Mouse (Mus musculus) heart, adult 2 months (tissue): ENCODE results near the gene Hist2h4. TPM values are rescaled to one million over a fixed set of nuclear protein-coding genes. Genes with fewer than 3 reads are reported as not detected.
"Not testable (repeated sequence)": the region's sequence is repeated elsewhere in the genome, so short reads cannot be mapped to it uniquely, and the experiment has no call there.

Source experiments
- DNase-seq, 2 experiments: peaks; one replicate each; pipeline ENCODE4 v3.0.0; 2021
- H3K27ac ChIP-seq: fragments of 200-600 bp; 2 replicates; pipeline ENCODE4 v1.8.1; 2022
- H3K27me3 ChIP-seq: fragments of 200-500 bp; 2 replicates; pipeline ENCODE4 v1.6.1; 2012; ENCODE audit warnings: mild to moderate bottlenecking, low read length, inconsistent platforms, mixed read lengths; ENCODE audit not compliant: control insufficient read depth, insufficient read depth
- H3K36me3 ChIP-seq: fragments of 200-500 bp; 2 replicates; pipeline ENCODE4 v1.6.1; 2012; ENCODE audit warnings: low read length, inconsistent platforms; ENCODE audit not compliant: control insufficient read depth, insufficient read depth
- H3K4me1 ChIP-seq: fragments of 200-500 bp; 2 replicates; pipeline ENCODE4 v1.6.1; 2011; ENCODE audit warnings: low read length; ENCODE audit not compliant: control insufficient read depth, insufficient read depth
- H3K4me3 ChIP-seq: fragments of 200-600 bp; 2 replicates; pipeline ENCODE4 v1.8.1; 2022
- H3K79me2 ChIP-seq: fragments of 200-500 bp; replicated peaks from 2 replicates; pipeline ENCODE4 v1.6.1; 2012; ENCODE audit warnings: mild to moderate bottlenecking, inconsistent platforms, low read length, moderate library complexity, mixed read lengths; ENCODE audit not compliant: control insufficient read depth, insufficient read depth
- H3K9ac ChIP-seq: fragments of 200-500 bp; 2 replicates; pipeline ENCODE4 v1.6.1; 2012; ENCODE audit warnings: low read depth, mild to moderate bottlenecking, control low read depth, inconsistent platforms, low read length, mixed read lengths
- CTCF ChIP-seq: fragments of 200-600 bp; IDR thresholded peaks from 2 replicates; pipeline ENCODE4 v1.8.1; 2022; ENCODE audit warnings: antibody characterized with exemption, mild to moderate bottlenecking, moderate library complexity
- EP300 ChIP-seq: fragments of 200-500 bp; IDR thresholded peaks from 2 replicates; pipeline ENCODE4 v1.6.1; 2011; ENCODE audit warnings: low read depth, low read length, control low read depth; ENCODE audit not compliant: insufficient read depth
- POLR2A ChIP-seq: fragments of 200-500 bp; IDR thresholded peaks from 2 replicates; pipeline ENCODE4 v1.6.1; 2011; ENCODE audit warnings: mild to moderate bottlenecking, low read depth, low read length, control low read depth; ENCODE audit not compliant: insufficient read depth
- WGBS: fragments of 180-500 bp; shearing (Covaris S2); methylation state at CpG from one replicate; pipeline ENCODE4 v1.1.7; 2018; 5-methylcytosine and 5-hydroxymethylcytosine counted together
- intact Hi-C: fragments of 180-260 bp; cut with DNase I; formaldehyde crosslinking; loops from one replicate; pipeline ENCODE4 v1.15.1; 2025
- polyA plus RNA-seq: library from polyadenylated mRNA; depleted of rRNA; stranded (reverse); fragments of >200 nt; gene quantifications from 2 replicates; pipeline ENCODE4 v1.2.3, GENCODE M21; 2012
- total RNA-seq, 2 experiments: library from RNA; stranded (reverse); gene quantifications; 2 replicates each; pipeline ENCODE4 v1.2.3; 2021

Hist2h4 gene
- total and polyA plus RNA-seq, 3 experiments, result 1.4 to 14.0 (median 11.6) TPM

- peak in 1 of 2 experiments; percentile 34 for DNase-seq
- no peaks in the 10 kb centered on the region for H3K79me2 ChIP-seq
- H3K27me3 ChIP-seq, result no peaks in the 10 kb centered on the region
- H3K4me3 ChIP-seq, result peak overlapping the region; percentile 44
- intact Hi-C loops, result no loop called here
- H3K9ac ChIP-seq, result peak overlapping the region; percentile 28; the same call in 1 of the 2 replicates
- 49% methylated on average over 26 of the region's 26 CpGs for WGBS
- no peaks in the 10 kb centered on the region; the same call in 1 of the 2 replicates for H3K4me1 ChIP-seq
- no peak overlapping the region for H3K27ac ChIP-seq
- TF ChIP-seq POLR2A (0 out of 2 replicates have a peak, but pooled peaks have one; percentile 26), CTCF (no peak), EP300 (no peak)
- no peaks in the 10 kb centered on the region for H3K36me3 ChIP-seq
Observed at GRCm38 (mm10) chr3:96300706-96301529, 37.8 kb upstream of the Hist2h4 start.

- Histone ChIP-seq H3K27ac (no peak overlapping the region), H3K36me3 (no peaks in the 10 kb centered on the region), H3K79me2 (no peaks in the 10 kb centered on the region), H3K4me1 (no peaks in the 10 kb centered on the region; the same call in 1 of the 2 replicates), H3K27me3 (no peaks in the 10 kb centered on the region), H3K4me3 (no peak overlapping the region), H3K9ac (no peak overlapping the region)
- no peak for DNase-seq
- TF ChIP-seq CTCF, result no peak
- no peak for TF ChIP-seq POLR2A
- TF ChIP-seq EP300, result no peak
- intact Hi-C loops, result no loop called here
- WGBS, result 98% methylated on average over 2 of the region's 2 CpGs
Observed at GRCm38 (mm10) chr3:96299562-96299961, 36.5 kb upstream of the Hist2h4 start.

- H3K9ac ChIP-seq, result no peak overlapping the region
- DNase-seq, result no peak
- no peak overlapping the region for H3K27ac ChIP-seq
- H3K4me1 ChIP-seq, result no peaks in the 10 kb centered on the region; the same call in 1 of the 2 replicates
- H3K4me3 ChIP-seq, result no peak overlapping the region
- H3K79me2 ChIP-seq, result no peaks in the 10 kb centered on the region
- intact Hi-C loops, result no loop called here
- H3K36me3 ChIP-seq, result no peaks in the 10 kb centered on the region
- H3K27me3 ChIP-seq, result no peaks in the 10 kb centered on the region
- WGBS, result 84% methylated on average over 4 of the region's 4 CpGs
- TF ChIP-seq EP300, result no peak
- no peak for TF ChIP-seq CTCF
- TF ChIP-seq POLR2A, result no peak
Observed at GRCm38 (mm10) chr3:96298360-96298759, 35.2 kb upstream of the Hist2h4 start.

- Histone ChIP-seq H3K4me1 (no peaks in the 10 kb centered on the region), H3K79me2 (no peaks in the 10 kb centered on the region), H3K9ac (no peak within 1 kb of the TSS), H3K36me3 (no peaks in the 10 kb centered on the region), H3K4me3 (no peak within 1 kb of the TSS), H3K27ac (no peak within 1 kb of the TSS), H3K27me3 (no peaks in the 10 kb centered on the region)
- no peak for TF ChIP-seq CTCF
- no peak for TF ChIP-seq EP300
- no peak for TF ChIP-seq POLR2A
- 78% methylated on average over 4 of the region's 4 CpGs for WGBS
- intact Hi-C loops, result no loop called here
- no peak for DNase-seq
Observed at GRCm38 (mm10) chr3:96293787-96294186, 30.7 kb upstream of the Hist2h4 start, which contains the start of gene Fcgr1. Fcgr1 (minus strand) TSS chr3:96293969.

GRCm38 (mm10) chr3:96293368-96293767 lies 30.3 kb upstream of the Hist2h4 start:
- Histone ChIP-seq H3K27me3 (no peaks in the 10 kb centered on the region), H3K36me3 (no peaks in the 10 kb centered on the region), H3K4me3 (no peak overlapping the region), H3K27ac (no peak overlapping the region), H3K79me2 (no peaks in the 10 kb centered on the region), H3K4me1 (no peaks in the 10 kb centered on the region), H3K9ac (no peak overlapping the region)
- WGBS, result 49% methylated on average over 5 of the region's 5 CpGs
- no peak for TF ChIP-seq CTCF
- no peak for TF ChIP-seq EP300
- no peak for TF ChIP-seq POLR2A
- intact Hi-C loops, result no loop called here
- DNase-seq, result no peak

GRCm38 (mm10) chr3:96292641-96293040 lies 29.5 kb upstream of the Hist2h4 start:
- no peaks in the 10 kb centered on the region for H3K4me1 ChIP-seq
- H3K4me3 ChIP-seq, result no peak overlapping the region
- intact Hi-C loops, result no loop called here
- no peak for DNase-seq
- H3K27ac ChIP-seq, result no peak overlapping the region
- no peak for TF ChIP-seq POLR2A
- TF ChIP-seq EP300, result no peak
- TF ChIP-seq CTCF, result no peak
- 69% methylated on average over 6 of the region's 6 CpGs for WGBS
- no peaks in the 10 kb centered on the region for H3K79me2 ChIP-seq
- H3K27me3 ChIP-seq, result no peaks in the 10 kb centered on the region
- H3K9ac ChIP-seq, result no peak overlapping the region
- no peaks in the 10 kb centered on the region for H3K36me3 ChIP-seq

GRCm38 (mm10) chr3:96290727-96291126 lies 27.6 kb upstream of the Hist2h4 start:
- intact Hi-C loops, DNase-seq, H3K4me1 ChIP-seq, H3K27ac ChIP-seq, H3K27me3 ChIP-seq, H3K4me3 ChIP-seq, H3K36me3 ChIP-seq, H3K79me2 ChIP-seq, H3K9ac ChIP-seq: not testable (repeated sequence)
- 90% methylated on average over 3 of the region's 3 CpGs for WGBS
